In genomic region chr12:94636555-94636954, GRCm38 (mm10) we compare ENCODE assay signal across 17 mouse cellular contexts.
"Had no signal": no experiment of that assay in that cellular context is flagged by ENCODE, and none has a peak within 500 bp of the region (broad histone marks: within the 10 kb centered on the region; RNA-seq: fewer than 3 reads in every experiment).

No protein-coding gene starts in this region.

- H3K4me1 ChIP-seq: kidney, embryonic 15.5 days; liver, embryonic 13.5 days; midbrain, embryonic 12.5 days; midbrain, embryonic 15.5 days; stomach, embryonic 15.5 days had no signal

- H3K4me3 ChIP-seq: kidney, embryonic 15.5 days; left cerebral cortex, adult 2 months; liver, embryonic 13.5 days; midbrain, embryonic 12.5 days; midbrain, embryonic 15.5 days; stomach, embryonic 15.5 days had no signal

- H3K27me3 ChIP-seq: kidney, embryonic 15.5 days; liver, embryonic 13.5 days; midbrain, embryonic 12.5 days; midbrain, embryonic 15.5 days; stomach, embryonic 15.5 days had no signal

- H3K4me2 ChIP-seq: kidney, embryonic 15.5 days; liver, embryonic 13.5 days; midbrain, embryonic 12.5 days; midbrain, embryonic 15.5 days; stomach, embryonic 15.5 days had no signal

- DNase-seq: kidney, adult 8-10 months; kidney, postnatal 10 days; kidney, postnatal 36 days; layer of hippocampus, postnatal 36 days; liver, embryonic 13.5 days; lung, adult 2 months; lung, postnatal 14 days; lung, postnatal 4 days; retina, postnatal 1 day; right cerebral cortex, postnatal 25 days; spleen, adult 18-20 months; thymus, postnatal 25 days had no signal

- H3K27ac ChIP-seq: kidney, embryonic 15.5 days; left cerebral cortex, adult 2 months; liver, embryonic 13.5 days; midbrain, embryonic 12.5 days; midbrain, embryonic 15.5 days; stomach, embryonic 15.5 days had no signal

- H3K36me3 ChIP-seq: kidney, embryonic 15.5 days; liver, embryonic 13.5 days; midbrain, embryonic 12.5 days; midbrain, embryonic 15.5 days; stomach, embryonic 15.5 days had no signal

- H3K9me3 ChIP-seq: kidney, embryonic 15.5 days; liver, embryonic 13.5 days; midbrain, embryonic 12.5 days; midbrain, embryonic 15.5 days; stomach, embryonic 15.5 days had no signal

- H3K9ac ChIP-seq: kidney, embryonic 15.5 days; liver, embryonic 13.5 days; midbrain, embryonic 12.5 days; midbrain, embryonic 15.5 days; stomach, embryonic 15.5 days had no signal

- ATAC-seq: midbrain, embryonic 15.5 days had no signal
